Mouse (Mus musculus) ES-E14 (cell line): ENCODE measurements around the gene Kcns3.

Source experiments
- HCFC1 ChIP-seq: IDR thresholded peaks from 2 replicates; pipeline ENCODE4 v1.6.1; 2012; ENCODE audit warnings: low read length, inconsistent platforms, borderline replicate concordance; ENCODE audit not compliant: insufficient read depth
- ZC3H11A ChIP-seq: IDR thresholded peaks from 2 replicates; pipeline ENCODE4 v1.6.1; 2012; ENCODE audit warnings: low read depth, mild to moderate bottlenecking, inconsistent platforms, low read length, borderline replicate concordance
- ZNF384 ChIP-seq: IDR thresholded peaks from 2 replicates; pipeline ENCODE4 v1.6.1; 2012; ENCODE audit warnings: low read depth, low read length, inconsistent platforms

DNA sequence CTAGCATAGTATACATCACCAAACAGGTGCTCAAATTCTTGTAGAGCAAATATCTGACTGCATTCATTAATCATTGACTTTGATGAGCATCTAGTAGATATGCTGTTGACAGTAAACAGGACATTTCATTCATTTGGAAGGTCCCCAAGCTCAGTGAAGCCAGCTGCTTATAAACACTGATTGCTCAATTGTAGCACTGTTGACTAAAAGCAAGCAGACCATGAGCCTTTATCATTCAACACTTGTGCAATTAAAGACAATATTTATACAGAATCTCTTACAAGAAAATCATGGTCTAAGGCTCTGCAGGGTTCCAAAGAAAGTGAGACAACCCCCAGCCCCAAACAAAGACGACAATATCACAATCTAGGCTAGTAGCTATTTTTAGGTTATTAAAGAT, 6.0 kb downstream of the Kcns3 start:
- no peak for TF ChIP-seq HCFC1
- TF ChIP-seq ZNF384, result no peak
- no peak for TF ChIP-seq ZC3H11A
